Mouse (Mus musculus) MEL (cell line): Measurements from ENCODE around the gene Gtpbp8.

Experiments
- CTCF ChIP-seq, 3 experiments: IDR thresholded peaks in 2 of 3; conservative IDR thresholded peaks in 1 of 3; 2 replicates each; pipeline ENCODE4 v1.5.1; 2011 to 2012; ENCODE audit warnings: low read length in 3 of 3, low read depth in 2 of 3, mild to moderate bottlenecking in 2 of 3, improper control_type of control experiment in 1 of 3, inconsistent platforms in 1 of 3, mixed read lengths in 1 of 3, moderate library complexity in 1 of 3; ENCODE audit not compliant: control insufficient read depth in 1 of 3, insufficient read depth in 1 of 3, poor library complexity in 1 of 3, severe bottlenecking in 1 of 3
- ELF1 ChIP-seq: IDR thresholded peaks from 2 replicates; pipeline ENCODE4 v1.6.1; 2014; ENCODE audit warnings: low read depth, mild to moderate bottlenecking, inconsistent platforms, low read length, improper control_type of control experiment, moderate library complexity
- EP300 ChIP-seq, 2 experiments: IDR thresholded peaks; 2 replicates each; pipeline ENCODE4 v1.6.1; 2011; ENCODE audit warnings: improper control_type of control experiment in 2 of 2, low read length in 2 of 2, low read depth in 1 of 2, mild to moderate bottlenecking in 1 of 2
- GATA1 ChIP-seq: IDR thresholded peaks from 2 replicates; pipeline ENCODE4 v1.6.1; 2011; ENCODE audit warnings: low read depth, low read length, improper control_type of control experiment
- MAZ ChIP-seq: IDR thresholded peaks from 2 replicates; pipeline ENCODE4 v1.6.1; 2012; ENCODE audit warnings: low read depth, mild to moderate bottlenecking, inconsistent platforms, low read length, improper control_type of control experiment
- MXI1 ChIP-seq: IDR thresholded peaks from 2 replicates; pipeline ENCODE4 v1.6.1; 2011; ENCODE audit warnings: mild to moderate bottlenecking, low read depth, low read length, improper control_type of control experiment
- POLR2A ChIP-seq, 2 experiments: IDR thresholded peaks; 2 replicates each; pipeline ENCODE4 v1.6.1; 2011 to 2012; ENCODE audit warnings: low read length in 2 of 2, mild to moderate bottlenecking in 2 of 2, control low read depth in 1 of 2, improper control_type of control experiment in 1 of 2, low read depth in 1 of 2, moderate library complexity in 1 of 2; ENCODE audit not compliant: control insufficient read depth in 1 of 2, insufficient read depth in 1 of 2, poor library complexity in 1 of 2
- RAD21 ChIP-seq: IDR thresholded peaks from 2 replicates; pipeline ENCODE4 v1.6.1; 2011; ENCODE audit warnings: mild to moderate bottlenecking, low read depth, low read length, improper control_type of control experiment
- RCOR1 ChIP-seq: IDR thresholded peaks from 2 replicates; pipeline ENCODE4 v1.6.1; 2012; ENCODE audit warnings: low read depth, mild to moderate bottlenecking, inconsistent platforms, low read length, improper control_type of control experiment
- UBTF ChIP-seq: IDR thresholded peaks from 2 replicates; pipeline ENCODE4 v1.6.1; 2012; ENCODE audit warnings: low read depth, mild to moderate bottlenecking, inconsistent platforms, low read length, improper control_type of control experiment, moderate library complexity, borderline replicate concordance; ENCODE audit not compliant: insufficient read depth
- USF1 ChIP-seq: IDR thresholded peaks from 2 replicates; pipeline ENCODE4 v1.6.1; 2014; ENCODE audit warnings: low read depth, mild to moderate bottlenecking, inconsistent platforms, low read length, improper control_type of control experiment, moderate library complexity
- ZC3H11A ChIP-seq: IDR thresholded peaks from 2 replicates; pipeline ENCODE4 v1.6.1; 2012; ENCODE audit warnings: low read depth, mild to moderate bottlenecking, inconsistent platforms, low read length, improper control_type of control experiment

DNA sequence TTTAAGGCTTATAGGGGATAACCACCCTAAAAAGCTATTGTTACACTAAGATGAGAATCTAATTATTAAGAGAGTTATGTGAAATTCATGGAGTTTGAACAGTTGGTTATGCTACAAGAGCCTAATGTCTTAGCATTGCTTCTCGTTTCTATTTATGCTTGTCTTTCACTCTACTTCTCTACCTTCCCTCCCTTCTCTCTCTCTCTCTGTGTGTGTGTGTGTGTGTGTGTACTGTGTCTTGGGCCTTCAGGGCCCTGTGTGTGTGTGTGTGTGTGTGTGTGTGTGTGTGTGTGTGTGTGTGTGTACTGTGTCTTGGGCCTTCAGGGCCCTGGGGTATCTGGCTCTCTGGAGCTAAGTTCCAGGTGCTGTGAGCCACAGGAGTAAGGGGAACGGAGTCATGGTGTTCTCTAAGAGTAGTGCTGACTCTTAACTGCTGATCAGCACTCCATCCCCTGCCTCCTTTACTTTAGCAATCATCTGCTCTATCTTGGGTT, 29.0 kb downstream of the Gtpbp8 start:
- TF ChIP-seq USF1 (no peak), MAZ (no peak), CTCF (IDR thresholded peaks at IDR 0.05 in 2 of 3, conservative IDR thresholded peaks at IDR 0.05 in 1 of 3; ENCODE audit: control insufficient read depth in 1 of 3, insufficient read depth in 1 of 3, low read depth in 2 of 3, low read length in 3 of 3, poor library complexity in 1 of 3, severe bottlenecking in 1 of 3) (no peak), MXI1 (no peak), POLR2A (IDR thresholded peaks at IDR 0.05; ENCODE audit: control insufficient read depth in 1 of 2, insufficient read depth in 1 of 2, low read depth in 1 of 2, low read length in 2 of 2, poor library complexity in 1 of 2) (no peak), UBTF (no peak), EP300 (IDR thresholded peaks at IDR 0.05; ENCODE audit: low read depth in 1 of 2, low read length in 2 of 2) (no peak), RCOR1 (no peak), RAD21 (no peak), ELF1 (no peak), ZC3H11A (no peak), GATA1 (no peak)
